Mouse (Mus musculus) intestine, embryonic 15.5 days (tissue): ENCODE results near the gene Egfl8. TPM values are rescaled to one million over a fixed set of nuclear protein-coding genes. Genes with fewer than 3 reads are reported as not detected.
A peak's percentile ranks its signal among the peaks of the same experiment; 100 is the strongest.

Source experiments
- ATAC-seq: fragments of 200-750 bp; cut with Nextera tagmentation; 2 replicates; pipeline ENCODE4 v1.8.0; 2017; ENCODE audit warnings: moderate TSS enrichment, moderate library complexity
- H3K27ac ChIP-seq: fragments of 300-500 bp; sonication (generic); 2 replicates; pipeline ENCODE4 v1.5.1; 2015; ENCODE audit warnings: mild to moderate bottlenecking, inconsistent platforms
- H3K27me3 ChIP-seq: fragments of 300-500 bp; sonication (generic); replicated peaks from 2 replicates; pipeline ENCODE4 v1.6.1; 2015; ENCODE audit warnings: inconsistent platforms
- H3K36me3 ChIP-seq: fragments of 300-500 bp; sonication (generic); 2 replicates; pipeline ENCODE4 v1.6.1; 2015; ENCODE audit warnings: inconsistent platforms
- H3K4me1 ChIP-seq: fragments of 300-500 bp; sonication (generic); replicated peaks from 2 replicates; pipeline ENCODE4 v1.6.1; 2015; ENCODE audit warnings: inconsistent platforms
- H3K4me2 ChIP-seq: fragments of 300-500 bp; sonication (generic); replicated peaks from 2 replicates; pipeline ENCODE4 v1.6.1; 2015; ENCODE audit warnings: mild to moderate bottlenecking, inconsistent platforms
- H3K4me3 ChIP-seq: fragments of 300-500 bp; sonication (generic); replicated peaks from 2 replicates; pipeline ENCODE4 v1.5.1; 2015; ENCODE audit warnings: inconsistent platforms
- H3K9ac ChIP-seq: fragments of 300-500 bp; sonication (generic); 2 replicates; pipeline ENCODE4 v1.6.1; 2015; ENCODE audit warnings: inconsistent platforms
- H3K9me3 ChIP-seq: fragments of 300-500 bp; sonication (generic); 2 replicates; pipeline ENCODE4 v1.6.1; 2016; ENCODE audit warnings: inconsistent platforms
- WGBS: fragments of 180-500 bp; shearing (Covaris S2); methylation state at CpG from one replicate; pipeline ENCODE4 v1.1.7; 2015; 5-methylcytosine and 5-hydroxymethylcytosine counted together
- polyA plus RNA-seq: library from polyadenylated mRNA; unstranded; fragments of >200 nt; fragmentation: Nextera tagmentation; extraction: Ambion mirVana; gene quantifications from 2 replicates; pipeline ENCODE4 v1.2.1, GENCODE M21; 2015

The Egfl8 gene
- polyA plus RNA-seq, 1 experiment from 2014 or later, result 3.0 TPM

DNA sequence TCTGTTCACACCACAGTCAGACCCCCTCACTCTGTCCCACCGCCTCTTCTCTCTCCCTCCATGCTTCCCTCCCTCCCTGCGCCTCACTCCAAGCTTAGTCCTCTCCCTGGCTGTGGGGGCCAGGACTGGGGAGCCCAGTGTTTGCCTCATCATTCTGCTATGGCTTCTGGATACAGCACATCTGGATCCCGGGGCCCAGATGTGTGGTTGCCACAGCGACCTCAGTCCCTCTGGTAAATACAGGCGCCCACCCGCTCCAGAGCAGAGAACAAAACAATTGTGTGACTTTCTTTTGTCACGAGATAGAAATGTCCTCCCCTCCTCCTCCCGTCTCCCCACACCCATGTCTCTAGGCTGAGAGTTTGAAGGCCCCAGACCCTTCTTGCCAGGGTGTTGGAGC is 40.9 kb upstream of the Egfl8 start:
- H3K27ac ChIP-seq, result peak overlapping the region; percentile 79; the same call in 1 of the 2 replicates

DNA sequence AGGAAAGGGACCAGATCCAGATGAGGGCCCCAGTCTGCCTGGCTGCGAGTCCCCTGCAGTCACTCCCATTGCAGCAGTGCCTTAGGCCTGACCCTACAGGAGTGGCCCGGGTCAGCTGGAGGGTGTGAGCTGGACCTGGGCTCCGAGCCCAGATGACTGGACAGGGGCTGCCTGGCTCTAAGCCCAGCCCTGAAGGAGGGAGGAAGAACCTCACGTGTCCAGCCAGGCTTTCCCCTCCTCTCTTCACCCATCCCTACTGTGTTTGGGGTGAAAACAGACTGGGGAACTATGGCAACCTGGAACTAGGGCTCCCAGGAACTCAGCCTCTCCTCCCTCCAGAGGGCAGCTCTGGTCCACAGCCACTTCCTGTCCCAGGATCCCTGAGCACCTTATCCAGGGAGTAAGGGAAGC is 39.8 kb upstream of the Egfl8 start:
- Histone ChIP-seq H3K4me2 (no peak overlapping the region), H3K4me3 (no peak overlapping the region), H3K9ac (no peak overlapping the region), H3K27ac (peak overlapping the region; percentile 79), H3K9me3 (no peaks in the 10 kb centered on the region), H3K4me1 (peaks cover 36% of the 10 kb centered on the region), H3K36me3 (peaks cover 4% of the 10 kb centered on the region; the same call in 1 of the 2 replicates), H3K27me3 (peaks cover 9% of the 10 kb centered on the region; the same call in 1 of the 2 replicates)
- WGBS, result 37% methylated on average over 4 of the region's 4 CpGs
- peak; percentile 71 for ATAC-seq

More for the DNA sequence above, 40.9 kb upstream of the Egfl8 start:
- 40% methylated on average over 8 of the region's 8 CpGs for WGBS
- no peak for ATAC-seq
- Histone ChIP-seq H3K4me1 (peaks cover 47% of the 10 kb centered on the region), H3K27me3 (peaks cover 13% of the 10 kb centered on the region; the same call in 1 of the 2 replicates), H3K9me3 (no peaks in the 10 kb centered on the region), H3K4me2 (no peak overlapping the region), H3K36me3 (peaks cover 1% of the 10 kb centered on the region; the same call in 1 of the 2 replicates), H3K9ac (no peak overlapping the region), H3K4me3 (no peak overlapping the region)

DNA sequence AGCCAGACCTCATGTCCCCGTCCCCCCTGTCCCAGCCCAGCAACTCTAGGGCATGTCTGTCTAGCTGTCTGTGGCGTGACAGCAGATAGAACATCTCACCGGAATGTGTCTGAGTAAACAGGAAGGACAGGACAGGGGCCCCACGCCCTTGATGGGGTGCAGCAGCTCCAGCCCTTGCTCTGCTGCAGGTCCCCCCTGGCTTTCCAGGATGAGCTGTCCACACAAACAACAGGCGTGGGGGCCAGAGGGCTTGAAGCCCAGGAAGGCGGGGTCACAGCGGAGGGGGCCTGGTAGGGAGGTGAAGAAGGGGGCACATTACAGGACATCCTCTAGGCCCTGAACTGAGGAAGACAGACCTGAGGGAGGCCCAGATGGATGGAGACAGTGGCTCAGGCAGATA is 39.4 kb upstream of the Egfl8 start:
- H3K27me3 ChIP-seq, result peaks cover 5% of the 10 kb centered on the region; the same call in 1 of the 2 replicates
- no peaks in the 10 kb centered on the region for H3K9me3 ChIP-seq
- no peak overlapping the region for H3K9ac ChIP-seq
- peaks cover 32% of the 10 kb centered on the region for H3K4me1 ChIP-seq
- H3K4me2 ChIP-seq, result no peak overlapping the region
- H3K36me3 ChIP-seq, result peaks cover 4% of the 10 kb centered on the region; the same call in 1 of the 2 replicates
- H3K4me3 ChIP-seq, result no peak overlapping the region
- 46% methylated on average over 7 of the region's 7 CpGs for WGBS
- H3K27ac ChIP-seq, result peak overlapping the region; percentile 79
- ATAC-seq, result peak; percentile 30

DNA sequence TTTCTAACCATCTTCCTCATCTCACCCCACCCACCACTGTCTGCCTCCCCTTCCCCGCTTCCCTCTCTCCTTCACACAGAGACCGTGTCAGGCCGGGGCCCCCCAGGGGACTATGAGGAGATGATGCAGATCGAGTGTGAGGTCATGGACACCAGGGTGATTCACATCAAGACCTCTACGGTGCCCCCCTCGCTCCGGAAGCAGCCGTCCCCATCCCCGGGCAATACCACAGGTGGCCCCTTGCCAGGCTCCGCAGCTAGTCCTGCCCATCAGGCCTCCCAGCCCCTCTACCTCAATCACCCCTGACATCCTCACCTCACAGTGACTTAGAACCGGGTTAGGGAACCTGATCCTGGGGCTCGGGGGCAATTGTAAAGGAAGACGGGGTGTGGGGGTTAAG is 38.6 kb upstream of the Egfl8 start:
- Histone ChIP-seq H3K27me3 (peaks cover 3% of the 10 kb centered on the region; the same call in 1 of the 2 replicates), H3K27ac (peak overlapping the region; percentile 44; the same call in 1 of the 2 replicates), H3K9me3 (no peaks in the 10 kb centered on the region), H3K36me3 (peaks cover 6% of the 10 kb centered on the region), H3K4me2 (no peak overlapping the region), H3K4me1 (peaks cover 28% of the 10 kb centered on the region), H3K4me3 (no peak overlapping the region), H3K9ac (no peak overlapping the region)
- no peak for ATAC-seq
- 92% methylated on average over 13 of the region's 13 CpGs for WGBS

DNA sequence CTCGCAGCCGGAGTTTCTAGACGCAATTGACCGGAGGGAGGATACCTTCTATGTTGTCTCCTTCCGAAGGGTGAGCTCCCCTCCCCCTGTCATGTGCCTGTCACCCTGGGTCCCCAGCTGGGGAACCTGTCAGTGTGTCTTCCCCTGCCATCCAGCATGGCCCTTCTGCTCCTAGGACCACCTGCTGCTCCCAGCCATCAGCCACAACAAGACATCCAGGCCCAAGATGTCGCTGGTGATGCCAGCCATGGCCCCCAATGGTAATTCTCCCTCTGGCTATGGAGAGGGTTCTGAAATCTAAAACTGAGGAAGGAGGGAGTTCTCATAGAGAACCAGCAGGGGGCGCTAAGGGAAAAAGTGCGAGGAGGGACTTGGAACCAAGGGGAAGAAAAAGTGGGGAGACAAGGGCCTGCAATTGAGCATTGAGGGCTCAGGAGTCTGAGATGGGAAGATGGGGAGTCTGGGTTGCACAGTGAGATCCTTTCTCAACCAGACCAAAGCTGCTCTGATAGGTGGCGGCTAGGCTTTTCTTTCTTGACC is 38.0 kb upstream of the Egfl8 start:
- H3K36me3 ChIP-seq, result peaks cover 6% of the 10 kb centered on the region
- peaks cover 26% of the 10 kb centered on the region for H3K4me1 ChIP-seq
- no peak overlapping the region for H3K27ac ChIP-seq
- H3K9ac ChIP-seq, result no peak overlapping the region
- no peaks in the 10 kb centered on the region for H3K9me3 ChIP-seq
- H3K27me3 ChIP-seq, result no peaks in the 10 kb centered on the region
- no peak overlapping the region for H3K4me3 ChIP-seq
- ATAC-seq, result no peak
- WGBS, result 64% methylated on average over 9 of the region's 9 CpGs
- H3K4me2 ChIP-seq, result no peak overlapping the region

DNA sequence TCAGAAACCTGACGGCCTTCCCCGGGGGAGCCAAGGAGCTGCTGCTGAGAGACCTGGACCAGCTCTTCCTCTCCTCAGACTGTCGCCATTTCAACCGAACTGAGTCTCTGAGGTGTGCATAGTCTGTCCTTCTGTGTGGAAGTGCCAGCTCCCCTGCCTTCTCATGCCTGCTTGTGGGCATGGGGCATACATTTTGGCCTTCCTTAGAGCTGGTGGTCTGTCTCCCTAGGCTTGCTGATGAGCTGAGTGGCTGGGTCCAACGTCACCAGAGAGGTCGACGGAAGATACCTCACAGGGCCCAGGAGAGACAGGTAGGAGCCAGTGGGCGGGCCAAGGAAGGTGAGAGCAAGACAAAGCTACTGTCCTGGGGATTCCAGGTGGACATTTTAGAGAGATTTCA is 37.2 kb upstream of the Egfl8 start:
- Histone ChIP-seq H3K9ac (no peak overlapping the region), H3K4me1 (peaks cover 29% of the 10 kb centered on the region), H3K4me2 (no peak overlapping the region), H3K36me3 (peaks cover 6% of the 10 kb centered on the region), H3K27me3 (no peaks in the 10 kb centered on the region), H3K27ac (no peak overlapping the region), H3K4me3 (no peak overlapping the region), H3K9me3 (no peaks in the 10 kb centered on the region)
- 94% methylated on average over 8 of the region's 8 CpGs for WGBS
- ATAC-seq, result no peak

DNA sequence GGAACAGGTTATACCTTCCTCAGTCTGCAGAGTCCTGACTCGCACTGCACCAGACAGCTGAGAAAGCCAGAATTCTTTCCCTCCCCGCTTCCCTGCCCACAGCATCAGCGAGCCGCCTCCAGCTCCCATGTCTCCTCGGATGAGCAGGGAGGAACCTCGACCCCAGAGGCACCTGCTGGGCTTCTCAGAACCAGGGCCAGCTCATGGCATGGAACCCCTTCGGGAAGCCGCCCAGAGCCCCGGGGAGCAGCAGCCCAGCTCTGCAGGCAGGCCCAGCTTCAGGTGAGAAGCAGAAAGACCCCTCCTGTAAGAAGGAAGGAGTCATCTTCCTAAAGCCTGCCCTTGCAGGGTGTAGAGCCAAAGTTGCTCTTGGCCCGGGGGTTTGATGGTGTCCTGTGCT is 36.8 kb upstream of the Egfl8 start:
- no peak overlapping the region for H3K4me3 ChIP-seq
- peaks cover 34% of the 10 kb centered on the region for H3K4me1 ChIP-seq
- H3K36me3 ChIP-seq, result peaks cover 6% of the 10 kb centered on the region
- no peaks in the 10 kb centered on the region for H3K27me3 ChIP-seq
- H3K9me3 ChIP-seq, result no peaks in the 10 kb centered on the region
- no peak overlapping the region for H3K27ac ChIP-seq
- 96% methylated on average over 10 of the region's 10 CpGs for WGBS
- ATAC-seq, result no peak
- no peak overlapping the region for H3K4me2 ChIP-seq
- no peak overlapping the region for H3K9ac ChIP-seq

DNA sequence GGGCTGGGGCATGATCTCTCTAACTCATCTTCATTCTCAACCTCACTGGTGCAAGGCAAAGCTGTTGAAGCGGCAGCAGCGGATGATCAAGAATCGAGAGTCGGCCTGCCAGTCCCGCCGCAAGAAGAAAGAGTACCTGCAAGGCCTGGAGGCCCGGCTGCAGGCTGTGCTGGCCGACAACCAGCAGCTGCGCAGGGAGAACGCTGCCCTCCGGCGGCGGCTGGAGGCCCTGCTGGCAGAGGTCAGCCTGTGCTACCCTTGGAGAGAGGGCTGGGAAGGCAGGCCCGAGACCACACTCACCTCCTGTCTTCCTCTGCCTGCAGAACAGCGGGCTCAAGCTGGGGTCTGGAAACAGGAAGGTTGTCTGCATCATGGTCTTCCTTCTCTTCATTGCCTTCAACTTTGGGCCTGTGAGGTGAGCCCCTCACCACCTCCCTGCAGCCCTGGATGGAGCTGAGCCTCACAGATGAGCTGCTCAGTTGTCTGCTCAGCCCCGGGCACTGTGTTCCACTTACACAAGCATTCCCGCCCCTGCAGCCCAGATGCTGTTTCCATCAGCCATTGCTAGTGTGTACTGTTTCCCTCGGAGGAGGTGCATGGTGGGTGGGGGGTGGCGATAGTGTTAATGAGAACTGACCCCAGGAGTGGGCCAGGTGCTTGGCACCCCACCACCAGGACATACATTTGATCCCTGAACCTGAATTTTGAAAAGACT is 35.9 kb upstream of the Egfl8 start:
- peaks cover 6% of the 10 kb centered on the region for H3K36me3 ChIP-seq
- WGBS, result 56% methylated on average over 19 of the region's 19 CpGs

DNA sequence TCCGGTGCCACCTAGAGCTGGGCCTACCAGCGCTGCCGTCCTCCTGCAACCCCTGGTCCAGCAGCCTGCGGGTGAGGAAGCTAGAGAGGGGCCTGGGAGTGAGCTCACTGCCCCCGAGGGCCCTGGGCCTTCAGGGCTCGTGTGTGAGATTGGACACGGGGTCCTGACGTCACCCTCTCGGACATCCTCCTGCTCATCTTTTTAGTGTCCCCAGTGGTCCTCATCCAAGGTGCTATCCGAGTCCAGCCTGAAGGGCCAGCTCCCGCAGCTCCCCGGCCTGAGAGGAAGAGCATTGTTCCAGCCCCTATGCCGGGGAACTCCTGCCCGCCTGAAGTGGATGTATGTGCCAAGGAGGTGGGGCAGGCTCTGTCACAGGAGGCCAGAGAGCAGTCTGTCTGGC is 35.0 kb upstream of the Egfl8 start:
- peaks cover 7% of the 10 kb centered on the region for H3K36me3 ChIP-seq

More for the DNA sequence above, 35.9 kb upstream of the Egfl8 start:
- no peak for ATAC-seq
- no peaks in the 10 kb centered on the region for H3K27me3 ChIP-seq
- no peak overlapping the region for H3K4me3 ChIP-seq
- H3K4me1 ChIP-seq, result peaks cover 28% of the 10 kb centered on the region
- no peak overlapping the region for H3K4me2 ChIP-seq
- H3K9me3 ChIP-seq, result no peaks in the 10 kb centered on the region
- H3K9ac ChIP-seq, result no peak overlapping the region
- no peak overlapping the region for H3K27ac ChIP-seq

DNA sequence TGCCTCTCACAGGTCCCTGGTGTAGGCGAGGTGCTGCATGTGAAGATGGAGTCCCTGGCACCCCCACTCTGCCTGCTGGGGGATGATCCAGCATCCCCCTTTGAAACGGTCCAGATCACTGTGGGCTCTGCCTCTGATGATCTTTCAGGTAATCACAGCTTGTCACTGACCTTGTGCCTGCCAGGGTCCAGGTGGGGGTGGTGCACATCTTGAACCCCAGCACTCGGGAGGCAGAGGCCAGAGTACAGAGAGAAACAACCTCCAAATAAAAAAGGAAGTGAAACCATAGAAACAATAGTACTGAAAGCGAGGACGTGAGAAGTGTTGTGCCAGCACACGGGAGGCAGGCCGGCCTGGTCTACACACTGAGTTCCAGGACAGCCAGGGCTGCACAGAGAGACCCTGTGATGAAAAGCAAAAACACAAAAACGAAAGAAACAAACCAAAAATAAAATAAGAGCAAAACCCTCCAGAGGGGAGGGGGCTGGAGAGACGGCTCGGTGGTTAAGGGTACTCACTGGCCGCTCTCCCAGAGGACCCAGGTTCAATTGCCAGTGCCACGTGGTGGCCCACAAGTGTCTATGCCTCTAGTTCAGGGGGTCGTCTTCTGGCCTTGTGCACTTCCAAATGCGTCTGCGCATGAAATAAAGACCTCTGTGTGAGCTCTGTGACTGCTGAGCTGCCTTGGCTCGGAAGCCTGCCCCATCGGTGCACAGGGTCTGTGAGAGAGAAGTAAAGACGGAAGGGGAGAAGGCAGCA is 33.5 kb upstream of the Egfl8 start:
- Histone ChIP-seq H3K9ac (no peak overlapping the region), H3K4me1 (peaks cover 20% of the 10 kb centered on the region), H3K27ac (no peak overlapping the region), H3K27me3 (no peaks in the 10 kb centered on the region), H3K9me3 (no peaks in the 10 kb centered on the region), H3K4me2 (no peak overlapping the region), H3K36me3 (peaks cover 11% of the 10 kb centered on the region), H3K4me3 (no peak overlapping the region)
- WGBS, result 88% methylated on average over 18 of the region's 18 CpGs
- ATAC-seq, result no peak

More for the DNA sequence above, 35.0 kb upstream of the Egfl8 start:
- Histone ChIP-seq H3K27me3 (no peaks in the 10 kb centered on the region), H3K9ac (no peak overlapping the region), H3K27ac (no peak overlapping the region), H3K4me2 (no peak overlapping the region), H3K4me1 (peaks cover 25% of the 10 kb centered on the region), H3K4me3 (no peak overlapping the region), H3K9me3 (no peaks in the 10 kb centered on the region)
- no peak for ATAC-seq
- WGBS, result 94% methylated on average over 14 of the region's 14 CpGs

DNA sequence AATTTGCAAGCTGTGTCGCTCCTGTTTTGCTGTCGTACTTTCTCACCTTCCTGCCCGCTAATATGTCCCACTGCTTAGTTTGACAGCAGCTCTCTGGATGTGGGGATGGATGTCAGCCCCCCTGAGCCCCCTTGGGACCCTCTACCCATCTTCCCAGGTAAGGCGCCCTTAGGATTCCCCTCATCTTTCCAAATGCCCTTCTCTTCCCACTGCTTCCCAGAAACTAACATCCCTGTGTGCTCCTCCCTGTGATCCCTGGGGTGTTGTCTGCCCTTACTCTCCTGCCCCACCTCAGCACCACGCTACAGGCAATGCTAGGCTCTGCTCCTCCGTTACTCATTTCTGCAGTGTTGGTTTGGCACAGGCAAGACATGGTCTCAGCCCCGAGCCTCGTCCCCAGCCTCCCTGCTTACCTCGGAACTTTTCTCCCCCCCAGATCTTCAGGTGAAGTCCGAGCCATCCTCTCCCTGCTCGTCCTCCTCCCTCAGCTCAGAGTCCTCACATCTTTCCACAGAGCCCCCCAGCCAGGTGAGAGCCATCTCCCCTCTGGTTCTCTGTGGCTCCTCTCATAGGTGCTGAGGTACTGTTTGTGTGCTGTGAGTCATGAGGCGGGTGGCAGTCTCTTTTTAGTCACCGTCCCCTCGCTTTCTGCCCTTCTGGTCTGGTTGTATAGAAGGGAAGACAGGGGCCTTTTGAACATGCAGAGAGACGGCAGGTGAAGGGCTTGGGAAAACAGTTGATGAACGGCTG is 32.5 kb upstream of the Egfl8 start:
- no peak overlapping the region; the same call in 1 of the 2 replicates for H3K9ac ChIP-seq
- no peak overlapping the region for H3K27ac ChIP-seq
- no peak for ATAC-seq
- no peaks in the 10 kb centered on the region for H3K27me3 ChIP-seq
- WGBS, result 83% methylated on average over 16 of the region's 16 CpGs
- H3K4me2 ChIP-seq, result peak overlapping the region; percentile 89
- peaks cover 11% of the 10 kb centered on the region for H3K36me3 ChIP-seq
- H3K4me3 ChIP-seq, result peak overlapping the region; percentile 97; the same call in 1 of the 2 replicates
- H3K9me3 ChIP-seq, result no peaks in the 10 kb centered on the region
- H3K4me1 ChIP-seq, result peaks cover 23% of the 10 kb centered on the region
